Mouse (Mus musculus) neural tube, embryonic 14.5 days (tissue): ENCODE measurements around the gene Olfr1107. TPM values are rescaled to one million over a fixed set of nuclear protein-coding genes. Genes with fewer than 3 reads are reported as not detected.

Source experiments
- ATAC-seq: fragments of 200-750 bp; cut with Nextera tagmentation; 2 replicates; pipeline ENCODE4 v1.8.0; 2017; ENCODE audit warnings: low read depth, mild to moderate bottlenecking, moderate TSS enrichment, moderate library complexity
- H3K27ac ChIP-seq: fragments of 300-500 bp; sonication (generic); 2 replicates; pipeline ENCODE4 v1.5.1; 2014; ENCODE audit warnings: low read depth, mild to moderate bottlenecking, control low read depth, low read length, moderate library complexity, mixed read lengths
- H3K27me3 ChIP-seq: fragments of 300-500 bp; sonication (generic); 2 replicates; pipeline ENCODE4 v1.6.1; 2014; ENCODE audit warnings: low read length; ENCODE audit not compliant: control insufficient read depth, insufficient read depth
- H3K36me3 ChIP-seq: fragments of 300-500 bp; sonication (generic); 2 replicates; pipeline ENCODE4 v1.6.1; 2014; ENCODE audit warnings: low read length, mixed read lengths; ENCODE audit not compliant: control insufficient read depth, insufficient read depth
- H3K4me1 ChIP-seq: fragments of 300-500 bp; sonication (generic); 2 replicates; pipeline ENCODE4 v1.6.1; 2014; ENCODE audit warnings: low read length; ENCODE audit not compliant: control insufficient read depth, insufficient read depth
- H3K4me2 ChIP-seq: fragments of 300-500 bp; sonication (generic); 2 replicates; pipeline ENCODE4 v1.6.1; 2014; ENCODE audit warnings: mild to moderate bottlenecking, low read depth, low read length, control low read depth
- H3K4me3 ChIP-seq: fragments of 300-500 bp; sonication (generic); 2 replicates; pipeline ENCODE4 v1.5.1; 2014; ENCODE audit warnings: low read depth, low read length, control low read depth, mixed read lengths
- H3K9ac ChIP-seq: fragments of 300-500 bp; sonication (generic); replicated peaks from 2 replicates; pipeline ENCODE4 v1.6.1; 2014; ENCODE audit warnings: low read depth, mild to moderate bottlenecking, control low read depth, low read length, mixed read lengths
- H3K9me3 ChIP-seq: fragments of 300-500 bp; sonication (generic); 2 replicates; pipeline ENCODE4 v1.6.1; 2016; ENCODE audit warnings: low read length; ENCODE audit not compliant: control insufficient read depth
- WGBS: fragments of 180-500 bp; shearing (Covaris S2); extraction: QIAGEN DNeasy Blood & Tissue Kit; methylation state at CpG from one replicate; pipeline ENCODE4 v1.1.7; 2014; 5-methylcytosine and 5-hydroxymethylcytosine counted together
- polyA plus RNA-seq: library from polyadenylated mRNA; unstranded; fragments of >200 nt; fragmentation: Nextera tagmentation; extraction: Ambion mirVana; gene quantifications from 2 replicates; pipeline ENCODE4 v1.2.1, GENCODE M21; 2014

The Olfr1107 gene
- not detected in 2 replicates for polyA plus RNA-seq

DNA sequence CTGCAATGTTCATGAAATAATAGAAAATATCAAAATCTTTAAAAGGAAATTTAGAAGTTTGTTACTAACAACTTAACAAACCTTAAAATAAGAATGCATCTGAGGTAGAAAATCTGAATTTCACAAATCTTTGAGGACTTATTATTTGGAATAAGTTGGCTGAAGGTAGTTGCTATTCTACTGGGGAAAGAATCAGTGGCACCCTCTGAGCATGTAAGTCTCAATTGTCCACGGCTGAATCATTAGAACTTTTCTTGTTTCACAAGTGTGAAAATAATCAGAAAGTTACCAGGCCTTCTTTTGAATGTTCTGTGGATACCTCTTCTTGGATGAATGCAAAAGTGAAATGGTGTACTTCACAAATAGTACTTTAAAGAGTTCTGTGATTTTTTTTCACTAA is at the start of gene Olfr1107:
Olfr1107 (minus strand) TSS at position 101 of the 400 bp plus-strand sequence.
- Histone ChIP-seq H3K4me2 (no peak within 1 kb of the TSS), H3K27ac (no peak within 1 kb of the TSS), H3K27me3 (no peaks in the 10 kb centered on the region), H3K4me1 (no peaks in the 10 kb centered on the region), H3K9ac (no peak within 1 kb of the TSS), H3K4me3 (no peak within 1 kb of the TSS), H3K9me3 (no peaks in the 10 kb centered on the region), H3K36me3 (no peaks in the 10 kb centered on the region)
- WGBS = 90% methylated on average over 1 of the region's 1 CpGs
- ATAC-seq = no peak

DNA sequence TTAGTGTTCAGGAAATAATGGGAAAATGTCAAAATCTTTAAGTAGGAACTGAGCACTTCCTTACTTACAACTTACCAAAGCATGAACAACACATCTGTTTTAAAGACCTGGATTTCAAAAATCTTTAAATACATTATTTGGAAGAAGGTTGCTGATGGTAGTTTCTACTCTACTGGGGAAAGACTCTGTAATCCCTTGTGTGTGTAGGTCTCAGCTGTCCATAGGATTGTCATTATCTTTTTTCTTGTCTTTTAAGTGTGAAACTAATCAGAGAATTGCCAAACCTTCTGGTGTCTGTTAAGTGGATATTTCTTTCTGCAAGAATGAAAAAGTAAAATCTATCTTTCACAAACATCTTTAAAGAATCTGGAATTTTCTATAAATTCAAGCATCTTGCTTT is 38.9 kb upstream of the Olfr1107 start, which contains the start of gene Olfr259:
Olfr259 (minus strand) TSS at position 101 of the 400 bp plus-strand sequence.
- H3K36me3 ChIP-seq = no peaks in the 10 kb centered on the region
- ATAC-seq = no peak
- no peaks in the 10 kb centered on the region for H3K27me3 ChIP-seq
- no peak within 1 kb of the TSS for H3K4me3 ChIP-seq
- H3K9ac ChIP-seq = no peak within 1 kb of the TSS
- no peak within 1 kb of the TSS for H3K27ac ChIP-seq
- H3K4me1 ChIP-seq = no peaks in the 10 kb centered on the region
- H3K9me3 ChIP-seq = no peaks in the 10 kb centered on the region
- no peak within 1 kb of the TSS for H3K4me2 ChIP-seq

DNA sequence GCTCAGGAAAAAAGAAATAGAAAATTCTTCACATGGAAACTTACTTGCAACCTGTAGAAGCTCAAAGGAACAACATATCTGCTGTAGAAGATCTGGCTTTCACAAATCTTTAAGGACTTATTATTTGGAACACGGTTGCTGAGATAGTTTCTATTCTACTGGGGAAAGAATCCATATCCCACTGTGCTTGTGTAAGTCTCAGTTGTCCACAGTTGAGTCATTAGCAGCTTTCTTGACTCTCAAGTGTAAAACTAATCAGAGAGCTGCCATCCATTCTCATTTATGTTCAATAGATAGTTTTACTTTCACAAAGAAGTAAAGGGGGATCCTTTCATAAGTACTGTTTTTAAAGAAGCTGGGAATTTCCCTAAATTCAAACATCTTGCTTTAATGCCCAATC is 20.3 kb upstream of the Olfr1107 start, which contains the start of gene Olfr1109:
Olfr1109 (minus strand) TSS at position 101 of the 400 bp plus-strand sequence.
- Histone ChIP-seq H3K4me3 (no peak within 1 kb of the TSS), H3K9me3 (no peaks in the 10 kb centered on the region), H3K36me3 (no peaks in the 10 kb centered on the region), H3K4me2 (no peak within 1 kb of the TSS), H3K27me3 (no peaks in the 10 kb centered on the region), H3K4me1 (no peaks in the 10 kb centered on the region), H3K27ac (no peak within 1 kb of the TSS), H3K9ac (no peak within 1 kb of the TSS)
- WGBS = 76% methylated on average over 1 of the region's 1 CpGs
- ATAC-seq = no peak

DNA sequence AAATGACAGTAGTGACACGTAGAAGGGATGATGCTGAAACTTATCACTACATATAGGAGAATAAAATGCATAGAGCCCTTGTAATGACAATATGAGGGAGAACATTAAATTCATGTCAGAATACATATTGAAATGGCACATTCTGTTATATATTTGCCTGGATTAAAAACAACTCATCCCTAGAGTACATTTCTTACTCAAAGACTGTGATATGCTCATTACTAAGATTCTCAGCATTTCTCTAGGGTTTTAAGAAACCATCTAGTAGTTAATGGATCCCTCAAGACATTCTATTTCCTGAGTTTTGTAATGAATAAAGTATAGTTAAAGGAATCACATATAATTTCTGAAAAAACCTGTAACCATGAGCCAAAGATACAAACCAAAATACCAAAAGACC is 23.4 kb downstream of the Olfr1107 start, which contains the start of gene Olfr1106:
Olfr1106 (minus strand) TSS at position 101 of the 400 bp plus-strand sequence.
- H3K27me3 ChIP-seq = no peaks in the 10 kb centered on the region
- WGBS = 76% methylated on average over 1 of the region's 1 CpGs
- H3K9me3 ChIP-seq = no peaks in the 10 kb centered on the region
- no peak within 1 kb of the TSS for H3K27ac ChIP-seq
- ATAC-seq = no peak
- no peaks in the 10 kb centered on the region for H3K4me1 ChIP-seq
- no peaks in the 10 kb centered on the region for H3K36me3 ChIP-seq
- no peak within 1 kb of the TSS for H3K4me2 ChIP-seq
- H3K9ac ChIP-seq = no peak within 1 kb of the TSS
- no peak within 1 kb of the TSS for H3K4me3 ChIP-seq

DNA sequence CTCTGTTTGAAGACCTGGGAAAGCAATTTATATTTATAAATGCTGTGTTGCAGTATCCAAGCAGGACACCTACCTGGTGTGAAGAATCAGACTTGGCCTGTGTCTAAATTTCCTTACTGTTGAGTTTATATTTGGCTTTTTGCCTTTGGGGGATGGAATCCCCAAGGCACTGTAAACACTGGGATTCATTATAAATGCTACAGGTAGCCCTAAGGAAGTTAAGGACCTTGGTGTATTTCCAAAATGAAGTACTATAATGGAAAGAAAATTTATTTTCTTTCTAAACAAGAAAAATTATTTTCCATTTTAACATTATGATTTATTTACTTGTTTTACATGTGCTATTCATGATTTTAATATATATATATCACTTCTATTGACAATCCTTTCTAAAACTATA is 39.2 kb downstream of the Olfr1107 start, which contains the start of gene Olfr1105:
Olfr1105 (minus strand) TSS at position 101 of the 400 bp plus-strand sequence.
- Histone ChIP-seq H3K36me3 (no peaks in the 10 kb centered on the region), H3K4me3 (no peak within 1 kb of the TSS), H3K4me2 (no peak within 1 kb of the TSS), H3K9me3 (no peaks in the 10 kb centered on the region), H3K9ac (no peak within 1 kb of the TSS), H3K27me3 (no peaks in the 10 kb centered on the region), H3K4me1 (no peaks in the 10 kb centered on the region), H3K27ac (no peak within 1 kb of the TSS)
- no peak for ATAC-seq

DNA sequence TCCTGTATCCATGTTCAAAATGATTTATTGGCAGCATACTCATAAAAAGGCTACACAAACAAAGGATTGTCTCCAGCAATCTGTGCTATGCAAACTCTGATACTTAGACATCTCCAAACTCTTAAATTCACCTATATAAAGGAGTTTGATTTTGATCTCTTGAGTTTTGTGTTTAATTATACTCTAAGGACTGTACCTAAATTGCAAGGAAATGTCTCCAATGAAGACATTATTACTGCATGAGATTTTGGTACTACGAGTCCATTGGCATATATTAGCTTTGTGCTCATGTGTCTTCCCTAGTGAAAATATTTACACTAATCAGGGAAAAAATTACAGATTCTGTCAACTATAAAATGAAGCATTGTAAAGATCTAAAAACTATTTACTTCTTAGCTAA is 48.6 kb downstream of the Olfr1107 start, which contains the start of gene Olfr1104:
Olfr1104 (minus strand) TSS at position 101 of the 400 bp plus-strand sequence.
- Histone ChIP-seq H3K9ac (no peak within 1 kb of the TSS), H3K4me2 (no peak within 1 kb of the TSS), H3K9me3 (no peaks in the 10 kb centered on the region), H3K4me1 (no peaks in the 10 kb centered on the region), H3K27ac (no peak within 1 kb of the TSS), H3K27me3 (no peaks in the 10 kb centered on the region), H3K4me3 (no peak within 1 kb of the TSS), H3K36me3 (no peaks in the 10 kb centered on the region)
- 85% methylated on average over 1 of the region's 1 CpGs for WGBS
- ATAC-seq = no peak

Other genes starting within 250 kb of the Olfr1107 start
- gene Olfr1095, start 224.1 kb downstream of the Olfr1107 start, polyA plus RNA-seq = not detected in 2 replicates
- gene Gm13723, start 201.0 kb downstream of the Olfr1107 start, polyA plus RNA-seq = not detected in 2 replicates
- not detected in 2 replicates for gene Olfr1097, start 183.6 kb downstream of the Olfr1107 start, polyA plus RNA-seq
- not detected in 2 replicates for gene Olfr1098, start 151.3 kb downstream of the Olfr1107 start, polyA plus RNA-seq
- gene Olfr1099, start 115.1 kb downstream of the Olfr1107 start, polyA plus RNA-seq = not detected in 2 replicates
- gene Olfr1100, start 95.9 kb downstream of the Olfr1107 start, polyA plus RNA-seq = not detected in 2 replicates
- not detected in 2 replicates for gene Olfr1101, start 84.6 kb downstream of the Olfr1107 start, polyA plus RNA-seq
- gene Olfr1102, start 77.4 kb downstream of the Olfr1107 start, polyA plus RNA-seq = not detected in 2 replicates
- gene Olfr1104, start 48.7 kb downstream of the Olfr1107 start, polyA plus RNA-seq = not detected in 2 replicates
- not detected in 2 replicates for gene Olfr1105, start 39.3 kb downstream of the Olfr1107 start, polyA plus RNA-seq
- not detected in 2 replicates for gene Olfr1106, start 23.5 kb downstream of the Olfr1107 start, polyA plus RNA-seq
- not detected in 2 replicates for gene Olfr1109, start 20.2 kb upstream of the Olfr1107 start, polyA plus RNA-seq
- not detected in 2 replicates for gene Olfr259, start 38.8 kb upstream of the Olfr1107 start, polyA plus RNA-seq
- not detected in 2 replicates for gene Olfr1110, start 64.5 kb upstream of the Olfr1107 start, polyA plus RNA-seq
- not detected in 2 replicates for gene Olfr1111, start 76.8 kb upstream of the Olfr1107 start, polyA plus RNA-seq
- gene Olfr1112, start 112.0 kb upstream of the Olfr1107 start, polyA plus RNA-seq = not detected in 2 replicates
- gene Olfr1113, start 133.2 kb upstream of the Olfr1107 start, polyA plus RNA-seq = not detected in 2 replicates
- not detected in 2 replicates for gene Olfr1115, start 172.2 kb upstream of the Olfr1107 start, polyA plus RNA-seq
- not detected in 2 replicates for gene Olfr1116, start 191.7 kb upstream of the Olfr1107 start, polyA plus RNA-seq
- gene Olfr1118, start 231.8 kb upstream of the Olfr1107 start, polyA plus RNA-seq = not detected in 2 replicates